ENCODE assay signal across 8 mouse cellular contexts in genomic region chr7:127025556-127026160, GRCm38 (mm10). TPM values are rescaled to one million over a fixed set of nuclear protein-coding genes. Genes with fewer than 3 reads are reported as not detected.
DNase-seq lines count a peak whose midpoint lies in the region; ATAC-seq and TF ChIP-seq lines count a peak whose summit lies in the region.

No protein-coding gene starts in this region.

- no peaks in the 10 kb centered on the region for H3K27me3 ChIP-seq in forebrain, embryonic 10.5 days (ENCODE audit: poor library complexity, severe bottlenecking)
- no peaks in the 10 kb centered on the region for H3K27me3 ChIP-seq in hindbrain, postnatal 0 days (ENCODE audit: insufficient read depth, low read length)
- H3K27me3 ChIP-seq in liver, embryonic 16.5 days (ENCODE audit: control insufficient read depth, insufficient read depth, low read depth, low read length), result no peaks in the 10 kb centered on the region

- ATAC-seq in hindbrain, postnatal 0 days, result no peak
- ATAC-seq in liver, embryonic 16.5 days (ENCODE audit: low read depth), result no peak

- peak overlapping the region; percentile 99 for H3K9ac ChIP-seq in hindbrain, postnatal 0 days (replicated peaks; ENCODE audit: low read length)
- peak overlapping the region; percentile 98 for H3K9ac ChIP-seq in liver, embryonic 16.5 days (ENCODE audit: low read depth, low read length)

- H3K36me3 ChIP-seq in forebrain, embryonic 10.5 days (replicated peaks), result peaks cover 76% of the 10 kb centered on the region
- H3K36me3 ChIP-seq in hindbrain, postnatal 0 days (ENCODE audit: insufficient read depth, low read length), result peaks cover 19% of the 10 kb centered on the region; the same call in 1 of the 2 replicates
- peaks cover 49% of the 10 kb centered on the region for H3K36me3 ChIP-seq in liver, embryonic 16.5 days (ENCODE audit: control insufficient read depth, insufficient read depth)

- H3K27ac ChIP-seq in forebrain, embryonic 10.5 days, result peak overlapping the region; percentile 100
- H3K27ac ChIP-seq in hindbrain, postnatal 0 days, result peak overlapping the region; percentile 99
- H3K27ac ChIP-seq in liver, embryonic 16.5 days (ENCODE audit: low read length), result peak overlapping the region; percentile 97

- DNase-seq in kidney, adult 11 months, result peak; percentile 44
- DNase-seq in kidney, adult 8-10 months, result no peak
- peak; percentile 62 for DNase-seq in NIH3T3 (ENCODE audit: low read depth)
- DNase-seq in forebrain, embryonic 10.5 days (ENCODE audit: extremely low spot score, low spot score), result peak; percentile 50
- DNase-seq in hindbrain, postnatal 0 days (ENCODE audit: low spot score), result peak; percentile 55
- DNase-seq in spleen, adult 12 weeks (ENCODE audit: low spot score), result peak; percentile 67
- DNase-seq in c-Kit-positive CD71-positive TER-119-positive erythroid progenitor cells, embryonic 14.5 days (ENCODE audit: low spot score), result no peak

- under 1% methylated on average over 64 of the region's 65 CpGs for WGBS in forebrain, embryonic 10.5 days
- WGBS in hindbrain, postnatal 0 days, result under 1% methylated on average over 58 of the region's 65 CpGs
- 0% methylated on average over 49 of the region's 65 CpGs for WGBS in liver, embryonic 16.5 days (ENCODE audit: insufficient replicate concordance)

- TF ChIP-seq CTCF in hindbrain, postnatal 0 days (IDR thresholded peaks at IDR 0.05; ENCODE audit: low read depth), result no peak

- H3K9me3 ChIP-seq in forebrain, embryonic 10.5 days, result no peaks in the 10 kb centered on the region
- H3K9me3 ChIP-seq in hindbrain, postnatal 0 days (ENCODE audit: low read length), result no peaks in the 10 kb centered on the region
- no peaks in the 10 kb centered on the region for H3K9me3 ChIP-seq in liver, embryonic 16.5 days (replicated peaks; ENCODE audit: control insufficient read depth, low read length)

- peak overlapping the region; percentile 92 for H3K4me3 ChIP-seq in forebrain, embryonic 10.5 days
- peak overlapping the region; percentile 88 for H3K4me3 ChIP-seq in hindbrain, postnatal 0 days (ENCODE audit: low read length)
- H3K4me3 ChIP-seq in liver, embryonic 16.5 days (ENCODE audit: low read depth, low read length), result peak overlapping the region; percentile 92

- H3K4me1 ChIP-seq in forebrain, embryonic 10.5 days, result peaks cover 61% of the 10 kb centered on the region
- peaks cover 30% of the 10 kb centered on the region for H3K4me1 ChIP-seq in hindbrain, postnatal 0 days (ENCODE audit: insufficient read depth, low read length)
- H3K4me1 ChIP-seq in liver, embryonic 16.5 days (ENCODE audit: control insufficient read depth, low read depth, low read length), result peaks cover 58% of the 10 kb centered on the region

- H3K4me2 ChIP-seq in hindbrain, postnatal 0 days (ENCODE audit: low read depth, low read length), result peak overlapping the region; percentile 87
- H3K4me2 ChIP-seq in liver, embryonic 16.5 days (ENCODE audit: low read depth, low read length), result peak overlapping the region; percentile 97

RNA-seq across cellular contexts. Expression of gene Maz, which starts 1.2 kb away (rescaled TPM):
- 60.2 and 65.7 TPM in 2 replicates for polyA plus RNA-seq in forebrain, embryonic 10.5 days (2016; fragmentation: Nextera tagmentation; extraction: Ambion mirVana)
- 222 and 237 TPM in 2 replicates for total RNA-seq in hindbrain, postnatal 0 days (2014; rRNA removed)
- 69.3 and 70.5 TPM in 2 replicates for polyA plus RNA-seq in hindbrain, postnatal 0 days (2015; fragmentation: Nextera tagmentation; extraction: Ambion mirVana)
- polyA plus RNA-seq in liver, embryonic 16.5 days (2015; fragmentation: Nextera tagmentation; extraction: Ambion mirVana), result 19.5 and 20.9 TPM in 2 replicates

RNA-seq across cellular contexts. Expression of gene Prrt2, which starts 4.6 kb away (rescaled TPM):
- 3.5 and 4.0 TPM in 2 replicates for polyA plus RNA-seq in forebrain, embryonic 10.5 days (2016; fragmentation: Nextera tagmentation; extraction: Ambion mirVana)
- 138 and 144 TPM in 2 replicates for total RNA-seq in hindbrain, postnatal 0 days (2014; rRNA removed)
- 79.0 and 99.9 TPM in 2 replicates for polyA plus RNA-seq in hindbrain, postnatal 0 days (2015; fragmentation: Nextera tagmentation; extraction: Ambion mirVana)
- 0.24 and 0.67 TPM in 2 replicates for polyA plus RNA-seq in liver, embryonic 16.5 days (2015; fragmentation: Nextera tagmentation; extraction: Ambion mirVana)

RNA-seq across cellular contexts. Expression of gene Gm42742, which starts 4.8 kb away (rescaled TPM):
- polyA plus RNA-seq in forebrain, embryonic 10.5 days (2016; fragmentation: Nextera tagmentation; extraction: Ambion mirVana), result 32.6 and 46.7 TPM in 2 replicates
- total RNA-seq in hindbrain, postnatal 0 days (2014; rRNA removed), result 7.1 and 40.2 TPM in 2 replicates
- 47.7 and 60.2 TPM in 2 replicates for polyA plus RNA-seq in hindbrain, postnatal 0 days (2015; fragmentation: Nextera tagmentation; extraction: Ambion mirVana)
- 10.7 and 17.7 TPM in 2 replicates for polyA plus RNA-seq in liver, embryonic 16.5 days (2015; fragmentation: Nextera tagmentation; extraction: Ambion mirVana)

RNA-seq across cellular contexts. Expression of gene Pagr1a, which starts 8.5 kb away (rescaled TPM):
- 92.7 and 121 TPM in 2 replicates for polyA plus RNA-seq in forebrain, embryonic 10.5 days (2016; fragmentation: Nextera tagmentation; extraction: Ambion mirVana)
- 11.1 and 30.3 TPM in 2 replicates for total RNA-seq in hindbrain, postnatal 0 days (2014; rRNA removed)
- 31.2 and 48.6 TPM in 2 replicates for polyA plus RNA-seq in hindbrain, postnatal 0 days (2015; fragmentation: Nextera tagmentation; extraction: Ambion mirVana)
- 17.2 and 24.3 TPM in 2 replicates for polyA plus RNA-seq in liver, embryonic 16.5 days (2015; fragmentation: Nextera tagmentation; extraction: Ambion mirVana)

RNA-seq across cellular contexts. Expression of gene Pagr1b, which starts 9.4 kb away (rescaled TPM):
- not detected in 2 replicates for polyA plus RNA-seq in forebrain, embryonic 10.5 days (2016; fragmentation: Nextera tagmentation; extraction: Ambion mirVana)
- 1.2 TPM in 1 of 2 replicates, not detected in the other for total RNA-seq in hindbrain, postnatal 0 days (2014; rRNA removed)
- 0.49 and 1.5 TPM in 2 replicates for polyA plus RNA-seq in hindbrain, postnatal 0 days (2015; fragmentation: Nextera tagmentation; extraction: Ambion mirVana)
- polyA plus RNA-seq in liver, embryonic 16.5 days (2015; fragmentation: Nextera tagmentation; extraction: Ambion mirVana), result not detected in 2 replicates

Comparison
In these comparisons a context has a peak if more than half of its experiments do, and no peak if none do; other contexts are left out.
1. DNase-seq: peak in kidney, adult 11 months (single experiment), NIH3T3 (single experiment), forebrain, embryonic 10.5 days (single experiment), hindbrain, postnatal 0 days (single experiment) and spleen, adult 12 weeks (single experiment); none in kidney, adult 8-10 months (0 of 2) and c-Kit-positive CD71-positive TER-119-positive erythroid progenitor cells, embryonic 14.5 days (single experiment).
2. RNA of gene Prrt2, which starts 4.6 kb away (polyA plus RNA-seq): 79.0 to 99.9 TPM in hindbrain, postnatal 0 days; 3.5 to 4.0 TPM in forebrain, embryonic 10.5 days and 0.24 to 0.67 TPM in liver, embryonic 16.5 days; every median in the first group is over 10 times any median in the second.
3. Peak in every context shown above with its lines, with median percentiles within 50 percentile points of each other: H3K27ac ChIP-seq and H3K4me3 ChIP-seq.